Mouse (Mus musculus): ENCODE measurements at regions not wholly inside any gene's neighbourhood (a gene's known extent, or its start where the extent isn't known, plus 50 kb on each side); places are given as distances from the start of the nearest gene placed in this dataset.

DNA sequence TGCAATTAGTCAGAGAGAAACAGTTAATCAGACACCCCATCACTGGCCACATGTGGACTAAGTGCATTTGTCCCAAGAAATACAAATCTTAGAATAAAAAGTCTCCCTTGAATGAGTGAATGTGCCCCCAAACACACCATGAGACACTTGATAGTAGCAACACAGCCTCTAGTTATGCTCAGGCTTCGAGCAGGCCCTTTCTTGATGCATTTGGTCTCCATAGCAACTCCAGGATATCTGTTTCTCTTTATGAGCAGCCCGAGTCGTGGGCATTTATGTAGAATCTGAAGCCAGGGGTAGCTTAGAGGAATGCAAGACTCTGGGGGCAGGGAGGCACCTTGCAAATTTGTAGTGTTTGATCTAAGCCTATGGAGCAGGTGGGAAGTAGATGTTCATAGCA is 580.6 kb upstream of the Fam19a5 start:
- TF ChIP-seq EP300 (IDR thresholded peaks at IDR 0.05) = no peak
- TF ChIP-seq CTCF (IDR thresholded peaks at IDR 0.05) = no peak
- whole genome bisulfite sequencing = 41% methylated on average over 3 of the region's 3 CpGs
- H3K27ac ChIP-seq (ENCODE audit: low read length) = no peak overlapping the region
- DNase-seq (ENCODE audit: low spot score) (no peak), ATAC-seq (no peak)
- H3K9me3 ChIP-seq (ENCODE audit: low read length) = no peaks in the 10 kb centered on the region
- no peak overlapping the region for H3K4me3 ChIP-seq (ENCODE audit: low read depth, low read length)
- H3K36me3 ChIP-seq (ENCODE audit: insufficient read depth, low read length) = no peaks in the 10 kb centered on the region
- no peaks in the 10 kb centered on the region for H3K4me1 ChIP-seq (ENCODE audit: insufficient read depth, low read depth, low read length)
- H3K4me2 ChIP-seq (replicated peaks; ENCODE audit: low read depth, low read length) = no peak overlapping the region
- no peaks in the 10 kb centered on the region for H3K27me3 ChIP-seq (replicated peaks; ENCODE audit: insufficient read depth, low read length)
- H3K9ac ChIP-seq (replicated peaks; ENCODE audit: low read depth) = no peak overlapping the region

DNA sequence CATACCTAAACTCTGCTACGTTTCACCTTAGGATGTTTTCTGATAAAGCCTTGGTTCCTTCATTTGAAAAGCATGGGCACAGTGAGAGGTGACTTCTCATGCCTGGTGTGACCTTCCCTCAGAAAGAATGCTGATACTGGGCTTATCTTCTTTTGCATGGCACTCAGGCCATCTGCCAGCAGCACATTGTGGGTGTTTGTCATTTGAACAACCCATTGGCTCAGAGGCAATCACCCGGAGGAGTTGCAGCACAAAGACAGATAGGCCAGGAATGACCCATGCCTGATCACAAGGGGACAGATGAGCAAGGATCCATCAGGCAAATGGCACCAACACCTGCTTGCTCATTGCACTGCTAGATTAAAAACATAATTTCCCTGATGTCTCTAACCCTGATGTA is 572.7 kb upstream of the Fam19a5 start:
- DNase-seq (ENCODE audit: low spot score) = no peak

GRCm38 (mm10) chr15:86996196-86996595 is 547.9 kb upstream of the Fam19a5 start:
- TF ChIP-seq EP300 (IDR thresholded peaks at IDR 0.05) = no peak
- no peak for TF ChIP-seq CTCF (IDR thresholded peaks at IDR 0.05)
- Histone ChIP-seq H3K9ac (replicated peaks; ENCODE audit: low read depth) (no peak overlapping the region), H3K27me3 (replicated peaks; ENCODE audit: insufficient read depth, low read length) (no peaks in the 10 kb centered on the region), H3K36me3 (ENCODE audit: insufficient read depth, low read length) (no peaks in the 10 kb centered on the region), H3K4me1 (ENCODE audit: insufficient read depth, low read depth, low read length) (no peaks in the 10 kb centered on the region), H3K4me3 (ENCODE audit: low read depth, low read length) (no peak overlapping the region), H3K4me2 (replicated peaks; ENCODE audit: low read depth, low read length) (no peak overlapping the region), H3K9me3 (ENCODE audit: low read length) (no peaks in the 10 kb centered on the region), H3K27ac (ENCODE audit: low read length) (no peak overlapping the region)
- 81% methylated on average over 6 of the region's 6 CpGs for WGBS
- DNase-seq (ENCODE audit: low spot score) (no peak), ATAC-seq (no peak)

More for the DNA sequence above, 572.7 kb upstream of the Fam19a5 start:
- ATAC-seq = no peak
- no peak overlapping the region for H3K27ac ChIP-seq (ENCODE audit: low read length)
- no peak overlapping the region for H3K4me2 ChIP-seq (replicated peaks; ENCODE audit: low read depth, low read length)
- TF ChIP-seq CTCF (IDR thresholded peaks at IDR 0.05) = no peak
- no peak for TF ChIP-seq EP300 (IDR thresholded peaks at IDR 0.05)
- H3K9me3 ChIP-seq (ENCODE audit: low read length) = no peaks in the 10 kb centered on the region
- H3K36me3 ChIP-seq (ENCODE audit: insufficient read depth, low read length) = no peaks in the 10 kb centered on the region
- WGBS = 57% methylated on average over 2 of the region's 2 CpGs
- H3K27me3 ChIP-seq (replicated peaks; ENCODE audit: insufficient read depth, low read length) = no peaks in the 10 kb centered on the region
- H3K4me3 ChIP-seq (ENCODE audit: low read depth, low read length) = no peak overlapping the region
- no peaks in the 10 kb centered on the region for H3K4me1 ChIP-seq (ENCODE audit: insufficient read depth, low read depth, low read length)
- H3K9ac ChIP-seq (replicated peaks; ENCODE audit: low read depth) = no peak overlapping the region

GRCm38 (mm10) chr15:87018978-87019377 is 525.1 kb upstream of the Fam19a5 start:
- no peaks in the 10 kb centered on the region for H3K9me3 ChIP-seq (ENCODE audit: low read length)
- no peak for DNase-seq (ENCODE audit: low spot score)

GRCm38 (mm10) chr15:87045971-87046370 is 498.1 kb upstream of the Fam19a5 start:
- no peaks in the 10 kb centered on the region for H3K36me3 ChIP-seq (ENCODE audit: insufficient read depth, low read length)
- no peak for ATAC-seq
- no peak overlapping the region for H3K4me3 ChIP-seq (ENCODE audit: low read depth, low read length)
- H3K9ac ChIP-seq (replicated peaks; ENCODE audit: low read depth) = no peak overlapping the region
- DNase-seq (ENCODE audit: low spot score) = no peak
- TF ChIP-seq EP300 (IDR thresholded peaks at IDR 0.05) = no peak
- no peak for TF ChIP-seq CTCF (IDR thresholded peaks at IDR 0.05)
- no peak overlapping the region for H3K27ac ChIP-seq (ENCODE audit: low read length)
- 59% methylated on average over 13 of the region's 13 CpGs for WGBS
- no peaks in the 10 kb centered on the region for H3K27me3 ChIP-seq (replicated peaks; ENCODE audit: insufficient read depth, low read length)
- no peaks in the 10 kb centered on the region for H3K4me1 ChIP-seq (ENCODE audit: insufficient read depth, low read depth, low read length)
- no peaks in the 10 kb centered on the region for H3K9me3 ChIP-seq (ENCODE audit: low read length)
- H3K4me2 ChIP-seq (replicated peaks; ENCODE audit: low read depth, low read length) = no peak overlapping the region

More at GRCm38 (mm10) chr15:87018978-87019377, 525.1 kb upstream of the Fam19a5 start:
- WGBS = 25% methylated on average over 8 of the region's 8 CpGs
- no peak overlapping the region for H3K4me2 ChIP-seq (replicated peaks; ENCODE audit: low read depth, low read length)
- ATAC-seq = no peak
- TF ChIP-seq EP300 (IDR thresholded peaks at IDR 0.05) (no peak), CTCF (IDR thresholded peaks at IDR 0.05) (no peak)
- H3K9ac ChIP-seq (replicated peaks; ENCODE audit: low read depth) = no peak overlapping the region
- no peak overlapping the region for H3K27ac ChIP-seq (ENCODE audit: low read length)
- H3K4me1 ChIP-seq (ENCODE audit: insufficient read depth, low read depth, low read length) = no peaks in the 10 kb centered on the region
- H3K27me3 ChIP-seq (replicated peaks; ENCODE audit: insufficient read depth, low read length) = no peaks in the 10 kb centered on the region
- H3K4me3 ChIP-seq (ENCODE audit: low read depth, low read length) = no peak overlapping the region
- H3K36me3 ChIP-seq (ENCODE audit: insufficient read depth, low read length) = no peaks in the 10 kb centered on the region

DNA sequence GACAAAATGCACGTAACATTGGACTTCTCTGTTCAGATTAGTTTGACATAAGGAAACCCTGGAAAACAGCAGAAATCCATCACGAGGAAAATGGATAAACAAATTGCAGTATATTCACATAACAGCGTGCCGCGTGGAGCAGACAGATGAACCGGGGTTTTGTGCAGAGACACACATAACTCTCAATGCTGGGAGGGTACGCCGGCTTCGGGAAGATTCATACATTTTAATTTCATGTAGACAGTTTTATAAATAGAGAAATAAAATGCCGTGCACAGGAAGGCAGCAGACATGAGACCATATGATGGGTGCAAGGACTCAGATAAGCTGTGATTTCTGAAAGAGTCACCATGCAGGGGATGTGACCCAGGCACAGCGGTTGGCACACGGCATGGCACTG is 489.9 kb upstream of the Fam19a5 start:
- DNase-seq (ENCODE audit: low spot score) (no peak), ATAC-seq (no peak)
- no peaks in the 10 kb centered on the region for H3K36me3 ChIP-seq (ENCODE audit: insufficient read depth, low read length)
- H3K9ac ChIP-seq (replicated peaks; ENCODE audit: low read depth) = no peak overlapping the region
- H3K4me1 ChIP-seq (ENCODE audit: insufficient read depth, low read depth, low read length) = no peaks in the 10 kb centered on the region
- no peak overlapping the region for H3K4me3 ChIP-seq (ENCODE audit: low read depth, low read length)
- H3K27me3 ChIP-seq (replicated peaks; ENCODE audit: insufficient read depth, low read length) = no peaks in the 10 kb centered on the region
- no peaks in the 10 kb centered on the region for H3K9me3 ChIP-seq (ENCODE audit: low read length)
- no peak for TF ChIP-seq CTCF (IDR thresholded peaks at IDR 0.05)
- no peak for TF ChIP-seq EP300 (IDR thresholded peaks at IDR 0.05)
- 85% methylated on average over 12 of the region's 12 CpGs for WGBS
- no peak overlapping the region for H3K4me2 ChIP-seq (replicated peaks; ENCODE audit: low read depth, low read length)
- no peak overlapping the region for H3K27ac ChIP-seq (ENCODE audit: low read length)

GRCm38 (mm10) chr15:87064890-87065289 is 479.2 kb upstream of the Fam19a5 start:
- no peaks in the 10 kb centered on the region for H3K4me1 ChIP-seq (ENCODE audit: insufficient read depth, low read depth, low read length)
- H3K27me3 ChIP-seq (replicated peaks; ENCODE audit: insufficient read depth, low read length) = no peaks in the 10 kb centered on the region
- H3K36me3 ChIP-seq (ENCODE audit: insufficient read depth, low read length) = no peaks in the 10 kb centered on the region
- ATAC-seq (no peak), DNase-seq (ENCODE audit: low spot score) (no peak)
- 48% methylated on average over 5 of the region's 5 CpGs for WGBS
- H3K4me3 ChIP-seq (ENCODE audit: low read depth, low read length) = no peak overlapping the region
- no peaks in the 10 kb centered on the region for H3K9me3 ChIP-seq (ENCODE audit: low read length)
- no peak overlapping the region for H3K9ac ChIP-seq (replicated peaks; ENCODE audit: low read depth)
- no peak overlapping the region for H3K4me2 ChIP-seq (replicated peaks; ENCODE audit: low read depth, low read length)
- no peak for TF ChIP-seq EP300 (IDR thresholded peaks at IDR 0.05)
- TF ChIP-seq CTCF (IDR thresholded peaks at IDR 0.05) = no peak
- H3K27ac ChIP-seq (ENCODE audit: low read length) = no peak overlapping the region

Data from lung, postnatal 0 days (tissue).